In genomic region chr16:32156719-32157118, GRCm38 (mm10) we compare ENCODE assay signal across 13 mouse cellular contexts. TPM values are rescaled to one million over a fixed set of nuclear protein-coding genes. Genes with fewer than 3 reads are reported as not detected.
"Had no signal": no experiment of that assay in that cellular context is flagged by ENCODE, and none has a peak within 500 bp of the region (broad histone marks: within the 10 kb centered on the region; RNA-seq: fewer than 3 reads in every experiment).

No protein-coding gene starts in this region.

- H3K27ac ChIP-seq: left cerebral cortex, adult 2 months; limb, embryonic 10.5 days; liver, embryonic 14.5 days; midbrain, embryonic 13.5 days; stomach, embryonic 15.5 days had no signal

- H3K27me3 ChIP-seq: midbrain, embryonic 13.5 days; stomach, embryonic 15.5 days had no signal

- ATAC-seq: lung, postnatal 0 days; midbrain, embryonic 13.5 days had no signal

- H3K9ac ChIP-seq: liver, embryonic 14.5 days; midbrain, embryonic 13.5 days; stomach, embryonic 15.5 days had no signal

- H3K4me2 ChIP-seq: midbrain, embryonic 13.5 days; stomach, embryonic 15.5 days had no signal

- H3K4me3 ChIP-seq: left cerebral cortex, adult 2 months; limb, embryonic 10.5 days; midbrain, embryonic 13.5 days; stomach, embryonic 15.5 days had no signal

- H3K9me3 ChIP-seq: limb, embryonic 10.5 days; midbrain, embryonic 13.5 days; stomach, embryonic 15.5 days had no signal

- H3K4me1 ChIP-seq: midbrain, embryonic 13.5 days; stomach, embryonic 15.5 days had no signal

- H3K36me3 ChIP-seq: midbrain, embryonic 13.5 days; stomach, embryonic 15.5 days had no signal

- DNase-seq: lung, adult 2 months; lung, postnatal 36 days; right cerebral cortex, postnatal 25 days; thymus, postnatal 4 days had no signal

RNA-seq across cellular contexts. Expression of gene Bex6, which starts 22.9 kb away (rescaled TPM):
- polyA plus RNA-seq: kidney, embryonic 16.5 days; lung, adult 2 months; midbrain, embryonic 13.5 days; midbrain, postnatal 0 days; neural tube, embryonic 14.5 days had no signal
